Mouse (Mus musculus): Measurements from ENCODE around the gene Zmynd15.

Gene Zmynd15

GRCm38 (mm10) chr11:70438728-70439374, 20.4 kb upstream of the Zmynd15 start:
- TF ChIP-seq GATA4 (IDR thresholded peaks at IDR 0.05; ENCODE audit: insufficient replicate concordance, low read length): no peak

- TF ChIP-seq GATA4 (IDR thresholded peaks at IDR 0.05; ENCODE audit: insufficient replicate concordance, low read length): no peak
Measured at GRCm38 (mm10) chr11:70440637-70441036, 18.6 kb upstream of the Zmynd15 start.

- no peak for TF ChIP-seq GATA4 (IDR thresholded peaks at IDR 0.05; ENCODE audit: insufficient replicate concordance, low read length)
Measured at GRCm38 (mm10) chr11:70441882-70442281, 17.4 kb upstream of the Zmynd15 start.

GRCm38 (mm10) chr11:70443964-70444363, 15.3 kb upstream of the Zmynd15 start:
- no peak for TF ChIP-seq GATA4 (IDR thresholded peaks at IDR 0.05; ENCODE audit: insufficient replicate concordance, low read length)

- no peak for TF ChIP-seq GATA4 (IDR thresholded peaks at IDR 0.05; ENCODE audit: insufficient replicate concordance, low read length)
Measured at GRCm38 (mm10) chr11:70444667-70445066, 14.6 kb upstream of the Zmynd15 start.

- no peak for TF ChIP-seq GATA4 (IDR thresholded peaks at IDR 0.05; ENCODE audit: insufficient replicate concordance, low read length)
Measured at GRCm38 (mm10) chr11:70446756-70447155, 12.5 kb upstream of the Zmynd15 start.

GRCm38 (mm10) chr11:70447373-70447772, 11.9 kb upstream of the Zmynd15 start:
- no peak for TF ChIP-seq GATA4 (IDR thresholded peaks at IDR 0.05; ENCODE audit: insufficient replicate concordance, low read length)

GRCm38 (mm10) chr11:70450926-70451325, 8.3 kb upstream of the Zmynd15 start:
- TF ChIP-seq GATA4 (IDR thresholded peaks at IDR 0.05; ENCODE audit: insufficient replicate concordance, low read length): no peak

GRCm38 (mm10) chr11:70451797-70452498, 7.3 kb upstream of the Zmynd15 start, which contains the start of gene Med11:
Gene Med11, plus strand, starts transcription at chr11:70451919.
- TF ChIP-seq GATA4 (IDR thresholded peaks at IDR 0.05; ENCODE audit: insufficient replicate concordance, low read length): peak; percentile 8; the same call in 1 of the 2 replicates

- no peak for TF ChIP-seq GATA4 (IDR thresholded peaks at IDR 0.05; ENCODE audit: insufficient replicate concordance, low read length)
Measured at GRCm38 (mm10) chr11:70453261-70454044, 5.8 kb upstream of the Zmynd15 start.

GRCm38 (mm10) chr11:70459601-70460101, 418 bp downstream of the Zmynd15 start, which contains the start of gene Cxcl16:
Gene Cxcl16, minus strand, starts transcription at chr11:70459984.
- TF ChIP-seq GATA4 (IDR thresholded peaks at IDR 0.05; ENCODE audit: insufficient replicate concordance, low read length): no peak

- no peak for TF ChIP-seq GATA4 (IDR thresholded peaks at IDR 0.05; ENCODE audit: insufficient replicate concordance, low read length)
Measured at GRCm38 (mm10) chr11:70463970-70464369, 4.7 kb downstream of the Zmynd15 start.

- no peak for TF ChIP-seq GATA4 (IDR thresholded peaks at IDR 0.05; ENCODE audit: insufficient replicate concordance, low read length)
Measured at GRCm38 (mm10) chr11:70465211-70465610, 6.0 kb downstream of the Zmynd15 start.

- TF ChIP-seq GATA4 (IDR thresholded peaks at IDR 0.05; ENCODE audit: insufficient replicate concordance, low read length): no peak
Measured at GRCm38 (mm10) chr11:70465824-70466223, 6.6 kb downstream of the Zmynd15 start.

- TF ChIP-seq GATA4 (IDR thresholded peaks at IDR 0.05; ENCODE audit: insufficient replicate concordance, low read length): peak; percentile 92
Measured at GRCm38 (mm10) chr11:70467902-70468619, 8.8 kb downstream of the Zmynd15 start.

Data from liver, adult (tissue).